Mouse (Mus musculus): Measurements from ENCODE around the gene Retsat.

The Retsat gene

GRCm38 (mm10) chr6:72623661-72624402 lies 25.6 kb downstream of the Retsat start:
- DNase-seq (ENCODE audit: low read depth, low spot score) = no peak

- no peak for DNase-seq (ENCODE audit: low read depth, low spot score)
These were observed 28.1 kb downstream of the Retsat start for GRCm38 (mm10) chr6:72626391-72626790.

- DNase-seq (ENCODE audit: low read depth, low spot score) = no peak
These were observed 29.0 kb downstream of the Retsat start for GRCm38 (mm10) chr6:72627276-72627675.

- DNase-seq (ENCODE audit: low read depth, low spot score) = no peak
These were observed 32.1 kb downstream of the Retsat start for GRCm38 (mm10) chr6:72630370-72630769.

- no peak for DNase-seq (ENCODE audit: low read depth, low spot score)
These were observed 32.7 kb downstream of the Retsat start for GRCm38 (mm10) chr6:72630961-72631360.

GRCm38 (mm10) chr6:72631700-72632099 lies 33.4 kb downstream of the Retsat start:
- DNase-seq (ENCODE audit: low read depth, low spot score) = no peak

GRCm38 (mm10) chr6:72634311-72634710 lies 36.0 kb downstream of the Retsat start:
- no peak for DNase-seq (ENCODE audit: low read depth, low spot score)

- DNase-seq (ENCODE audit: low read depth, low spot score) = peak; percentile 89
These were observed 37.6 kb downstream of the Retsat start for GRCm38 (mm10) chr6:72635760-72636431.

- peak; percentile 43 for DNase-seq (ENCODE audit: low read depth, low spot score)
These were observed 38.7 kb downstream of the Retsat start for GRCm38 (mm10) chr6:72636940-72637339.

GRCm38 (mm10) chr6:72641218-72641954 lies 43.1 kb downstream of the Retsat start:
- DNase-seq (ENCODE audit: low read depth, low spot score) = no peak

- DNase-seq (ENCODE audit: low read depth, low spot score) = peak; percentile 83
These were observed 46.3 kb downstream of the Retsat start for GRCm38 (mm10) chr6:72644576-72644975.

- no peak for DNase-seq (ENCODE audit: low read depth, low spot score)
These were observed 47.1 kb downstream of the Retsat start for GRCm38 (mm10) chr6:72645364-72645763.

- peak; percentile 82 for DNase-seq (ENCODE audit: low read depth, low spot score)
These were observed 49.1 kb downstream of the Retsat start for GRCm38 (mm10) chr6:72647383-72647820.

GRCm38 (mm10) chr6:72648002-72648595 lies 49.8 kb downstream of the Retsat start:
- DNase-seq (ENCODE audit: low read depth, low spot score) = no peak

GRCm38 (mm10) chr6:72650338-72650851 lies 52.1 kb downstream of the Retsat start:
- DNase-seq (ENCODE audit: low read depth, low spot score) = no peak

GRCm38 (mm10) chr6:72653419-72653818 lies 55.1 kb downstream of the Retsat start:
- peak; percentile 54 for DNase-seq (ENCODE audit: low read depth, low spot score)

- DNase-seq (ENCODE audit: low read depth, low spot score) = no peak
These were observed 56.1 kb downstream of the Retsat start for GRCm38 (mm10) chr6:72654355-72654754.

- DNase-seq (ENCODE audit: low read depth, low spot score) = peak; percentile 98
These were observed 57.2 kb downstream of the Retsat start for GRCm38 (mm10) chr6:72655309-72656052.

GRCm38 (mm10) chr6:72656053-72656442 lies 57.8 kb downstream of the Retsat start:
- DNase-seq (ENCODE audit: low read depth, low spot score) = no peak

- peak; percentile 77 for DNase-seq (ENCODE audit: low read depth, low spot score)
These were observed 59.7 kb downstream of the Retsat start for GRCm38 (mm10) chr6:72658006-72658405.
